Mouse (Mus musculus) intestine, postnatal 0 days (tissue): ENCODE results near the gene Aplp2. TPM values are rescaled to one million over a fixed set of nuclear protein-coding genes. Genes with fewer than 3 reads are reported as not detected.
"Not testable (repeated sequence)": the region's sequence is repeated elsewhere in the genome, so short reads cannot be mapped to it uniquely, and the experiment has no call there.

Experiments used
- ATAC-seq: fragments of 200-750 bp; cut with Nextera tagmentation; 2 replicates; pipeline ENCODE4 v1.8.0; 2017; ENCODE audit warnings: mild to moderate bottlenecking, moderate TSS enrichment, moderate library complexity
- H3K27ac ChIP-seq: fragments of 300-500 bp; sonication (generic); 2 replicates; pipeline ENCODE4 v1.5.1; 2014; ENCODE audit warnings: mild to moderate bottlenecking, low read depth, low read length, moderate library complexity
- H3K27me3 ChIP-seq: fragments of 300-500 bp; sonication (generic); replicated peaks from 2 replicates; pipeline ENCODE4 v1.6.1; 2014; ENCODE audit warnings: low read length, mixed read lengths; ENCODE audit not compliant: control insufficient read depth, insufficient read depth
- H3K36me3 ChIP-seq: fragments of 300-500 bp; sonication (generic); 2 replicates; pipeline ENCODE4 v1.6.1; 2014; ENCODE audit warnings: mild to moderate bottlenecking, moderate library complexity; ENCODE audit not compliant: control insufficient read depth, insufficient read depth
- H3K4me1 ChIP-seq: fragments of 300-500 bp; sonication (generic); replicated peaks from 2 replicates; pipeline ENCODE4 v1.6.1; 2014; ENCODE audit warnings: antibody characterized with exemption, low read length, mixed read lengths; ENCODE audit not compliant: control insufficient read depth, insufficient read depth
- H3K4me2 ChIP-seq: fragments of 300-500 bp; sonication (generic); replicated peaks from 2 replicates; pipeline ENCODE4 v1.6.1; 2014; ENCODE audit warnings: low read depth, mild to moderate bottlenecking, moderate library complexity
- H3K4me3 ChIP-seq: fragments of 300-500 bp; sonication (generic); 2 replicates; pipeline ENCODE4 v1.5.1; 2014; ENCODE audit warnings: low read depth, low read length
- H3K9ac ChIP-seq: fragments of 300-500 bp; sonication (generic); 2 replicates; pipeline ENCODE4 v1.6.1; 2014; ENCODE audit warnings: mild to moderate bottlenecking, low read depth, low read length
- H3K9me3 ChIP-seq: fragments of 300-500 bp; sonication (generic); 2 replicates; pipeline ENCODE4 v1.6.1; 2016; ENCODE audit warnings: mixed run types; ENCODE audit not compliant: control insufficient read depth
- CTCF ChIP-seq: sonication (generic); IDR thresholded peaks from 2 replicates; pipeline ENCODE4 v1.5.1; 2016; ENCODE audit warnings: low read depth, mild to moderate bottlenecking, control low read depth, antibody characterized with exemption, moderate library complexity
- WGBS: fragments of 180-500 bp; shearing (Covaris S2); extraction: QIAGEN DNeasy Blood & Tissue Kit; methylation state at CpG from one replicate; pipeline ENCODE4 v1.1.7; 2014; 5-methylcytosine and 5-hydroxymethylcytosine counted together
- polyA plus RNA-seq: library from polyadenylated mRNA; unstranded; fragments of >200 nt; fragmentation: Nextera tagmentation; extraction: Ambion mirVana; gene quantifications from 2 replicates; pipeline ENCODE4 v1.2.1, GENCODE M21; 2015

Gene Aplp2
- polyA plus RNA-seq, 1 experiment from 2014 or later = 143 TPM

- Histone ChIP-seq H3K36me3 (peaks cover 49% of the 10 kb centered on the region), H3K4me3 (no peak overlapping the region), H3K4me2 (no peak overlapping the region), H3K9me3 (no peaks in the 10 kb centered on the region), H3K4me1 (no peaks in the 10 kb centered on the region), H3K9ac (no peak overlapping the region), H3K27ac (no peak overlapping the region), H3K27me3 (no peaks in the 10 kb centered on the region)
- ATAC-seq = no peak
- no peak for TF ChIP-seq CTCF
- WGBS = 90% methylated on average over 22 of the region's 22 CpGs
Observed at GRCm38 (mm10) chr9:31168356-31169093, 43.1 kb downstream of the Aplp2 start.

GRCm38 (mm10) chr9:31167305-31167704 is 44.3 kb downstream of the Aplp2 start:
- H3K36me3 ChIP-seq = peaks cover 57% of the 10 kb centered on the region
- TF ChIP-seq CTCF = no peak
- H3K9me3 ChIP-seq = no peaks in the 10 kb centered on the region
- no peak overlapping the region for H3K4me3 ChIP-seq
- WGBS = 92% methylated on average over 13 of the region's 13 CpGs
- ATAC-seq = no peak
- no peaks in the 10 kb centered on the region for H3K27me3 ChIP-seq
- no peak overlapping the region; the same call in 1 of the 2 replicates for H3K27ac ChIP-seq
- H3K4me1 ChIP-seq = no peaks in the 10 kb centered on the region
- no peak overlapping the region for H3K9ac ChIP-seq
- H3K4me2 ChIP-seq = no peak overlapping the region

- peak; percentile 27; the same call in 1 of the 2 replicates for TF ChIP-seq CTCF
- H3K4me3 ChIP-seq, H3K27me3 ChIP-seq, H3K9ac ChIP-seq, H3K4me1 ChIP-seq, H3K4me2 ChIP-seq, ATAC-seq, H3K9me3 ChIP-seq, H3K27ac ChIP-seq: not testable (repeated sequence)
- peaks cover 59% of the 10 kb centered on the region for H3K36me3 ChIP-seq
- 84% methylated on average over 3 of the region's 3 CpGs for WGBS
Observed at GRCm38 (mm10) chr9:31165505-31165904, 46.1 kb downstream of the Aplp2 start.

- 93% methylated on average over 1 of the region's 1 CpGs for whole genome bisulfite sequencing
- H3K36me3 ChIP-seq = peaks cover 57% of the 10 kb centered on the region
- no peak overlapping the region for H3K4me3 ChIP-seq
- no peak overlapping the region for H3K9ac ChIP-seq
- H3K4me1 ChIP-seq = no peaks in the 10 kb centered on the region
- H3K4me2 ChIP-seq = no peak overlapping the region
- TF ChIP-seq CTCF = no peak
- no peaks in the 10 kb centered on the region for H3K9me3 ChIP-seq
- no peak overlapping the region for H3K27ac ChIP-seq
- no peaks in the 10 kb centered on the region for H3K27me3 ChIP-seq
- ATAC-seq = no peak
Observed at GRCm38 (mm10) chr9:31163327-31163726, 48.3 kb downstream of the Aplp2 start.

GRCm38 (mm10) chr9:31162911-31163310 is 48.7 kb downstream of the Aplp2 start:
- H3K27ac ChIP-seq = no peak overlapping the region
- no peak overlapping the region for H3K4me2 ChIP-seq
- no peak overlapping the region for H3K4me3 ChIP-seq
- no peak for ATAC-seq
- H3K4me1 ChIP-seq = no peaks in the 10 kb centered on the region
- H3K36me3 ChIP-seq = peaks cover 57% of the 10 kb centered on the region
- H3K9me3 ChIP-seq = no peaks in the 10 kb centered on the region
- no peaks in the 10 kb centered on the region for H3K27me3 ChIP-seq
- H3K9ac ChIP-seq = no peak overlapping the region
- 69% methylated on average over 1 of the region's 1 CpGs for WGBS
- no peak for TF ChIP-seq CTCF

- no peak for ATAC-seq
- WGBS = 76% methylated on average over 4 of the region's 4 CpGs
- no peak overlapping the region for H3K27ac ChIP-seq
- peak; percentile 67 for TF ChIP-seq CTCF
- H3K9ac ChIP-seq = no peak overlapping the region
- no peaks in the 10 kb centered on the region for H3K4me1 ChIP-seq
- H3K4me2 ChIP-seq = no peak overlapping the region
- no peaks in the 10 kb centered on the region for H3K9me3 ChIP-seq
- H3K4me3 ChIP-seq = no peak overlapping the region
- peaks cover 66% of the 10 kb centered on the region for H3K36me3 ChIP-seq
- H3K27me3 ChIP-seq = no peaks in the 10 kb centered on the region
Observed at GRCm38 (mm10) chr9:31159910-31160309, 51.7 kb downstream of the Aplp2 start.

- 80% methylated on average over 8 of the region's 8 CpGs for WGBS
- H3K27me3 ChIP-seq = no peaks in the 10 kb centered on the region
- H3K36me3 ChIP-seq = peaks cover 63% of the 10 kb centered on the region
Observed at GRCm38 (mm10) chr9:31156594-31156993, 55.0 kb downstream of the Aplp2 start.

More at GRCm38 (mm10) chr9:31156594-31156993, 55.0 kb downstream of the Aplp2 start:
- H3K4me2 ChIP-seq = no peak overlapping the region
- no peak overlapping the region for H3K4me3 ChIP-seq
- H3K27ac ChIP-seq = no peak overlapping the region
- H3K9me3 ChIP-seq = no peaks in the 10 kb centered on the region
- ATAC-seq = peak; percentile 57
- H3K9ac ChIP-seq = no peak overlapping the region
- TF ChIP-seq CTCF = no peak
- no peaks in the 10 kb centered on the region for H3K4me1 ChIP-seq
